Comparison of ENCODE assay signal across 8 mouse cellular contexts in genomic region chr10:22618842-22619241, GRCm38 (mm10). TPM values are rescaled to one million over a fixed set of nuclear protein-coding genes. Genes with fewer than 3 reads are reported as not detected.
A peak's percentile ranks its signal among the peaks of the same experiment; 100 is the strongest.
DNase-seq lines count a peak whose midpoint lies in the region; ATAC-seq lines count a peak whose summit lies in the region.

No protein-coding gene starts in this region.

- 72% methylated on average over 2 of the region's 2 CpGs for WGBS in embryonic facial prominence, embryonic 11.5 days
- 71% methylated on average over 2 of the region's 2 CpGs for WGBS in embryonic facial prominence, embryonic 10.5 days
- 75% methylated on average over 2 of the region's 2 CpGs for WGBS in midbrain, embryonic 15.5 days
- WGBS in midbrain, embryonic 16.5 days = 66% methylated on average over 2 of the region's 2 CpGs

- H3K9me3 ChIP-seq in embryonic facial prominence, embryonic 11.5 days (replicated peaks; ENCODE audit: control insufficient read depth, low read length) = no peaks in the 10 kb centered on the region
- H3K9me3 ChIP-seq in embryonic facial prominence, embryonic 10.5 days = peaks cover 7% of the 10 kb centered on the region
- no peaks in the 10 kb centered on the region for H3K9me3 ChIP-seq in midbrain, embryonic 15.5 days
- H3K9me3 ChIP-seq in midbrain, embryonic 16.5 days (replicated peaks; ENCODE audit: control insufficient read depth, low read length, poor library complexity, severe bottlenecking) = no peaks in the 10 kb centered on the region

- H3K4me2 ChIP-seq in embryonic facial prominence, embryonic 11.5 days (ENCODE audit: low read depth, low read length) = no peak overlapping the region
- no peak overlapping the region for H3K4me2 ChIP-seq in midbrain, embryonic 15.5 days
- H3K4me2 ChIP-seq in midbrain, embryonic 16.5 days (ENCODE audit: low read length) = no peak overlapping the region

- H3K27ac ChIP-seq in embryonic facial prominence, embryonic 11.5 days (replicated peaks; ENCODE audit: low read depth, low read length) = no peak overlapping the region
- H3K27ac ChIP-seq in embryonic facial prominence, embryonic 10.5 days (replicated peaks) = no peak overlapping the region
- H3K27ac ChIP-seq in midbrain, embryonic 15.5 days = no peak overlapping the region
- no peak overlapping the region for H3K27ac ChIP-seq in midbrain, embryonic 16.5 days (ENCODE audit: low read length)

- ATAC-seq in embryonic facial prominence, embryonic 11.5 days (replicated peaks; ENCODE audit: insufficient number of reproducible peaks, low FRiP score, low TSS enrichment, low read depth) = no peak
- ATAC-seq in midbrain, embryonic 15.5 days (replicated peaks) = 0 out of 2 replicates have a peak, but pooled peaks have one; percentile 42
- ATAC-seq in midbrain, embryonic 16.5 days = no peak
- ATAC-seq in erythroblast, adult 5-6 weeks (replicated peaks; ENCODE audit: low FRiP score, poor library complexity, severe bottlenecking) = no peak
- no peak for ATAC-seq in monocyte, adult 5-6 weeks (replicated peaks; ENCODE audit: insufficient number of reproducible peaks, low FRiP score, low TSS enrichment, poor library complexity, severe bottlenecking)

- no peak overlapping the region for H3K9ac ChIP-seq in embryonic facial prominence, embryonic 11.5 days (replicated peaks; ENCODE audit: low read length)
- H3K9ac ChIP-seq in midbrain, embryonic 15.5 days = no peak overlapping the region
- no peak overlapping the region for H3K9ac ChIP-seq in midbrain, embryonic 16.5 days (ENCODE audit: low read depth, low read length)

- peak; percentile 36 for DNase-seq in embryonic facial prominence, embryonic 11.5 days (ENCODE audit: low spot score)
- no peak for DNase-seq in embryonic facial prominence, embryonic 10.5 days (ENCODE audit: low spot score)
- DNase-seq in cerebellum, postnatal 10 days = peak; percentile 66 to 75
- DNase-seq in layer of hippocampus, adult 9-10 months (ENCODE audit: low spot score) = peak; percentile 21

- H3K4me1 ChIP-seq in embryonic facial prominence, embryonic 11.5 days (ENCODE audit: control insufficient read depth, insufficient read depth, low read length) = no peaks in the 10 kb centered on the region
- H3K4me1 ChIP-seq in embryonic facial prominence, embryonic 10.5 days = 0 out of 2 replicates have a peak, but pooled peaks cover 5% of the 10 kb centered on the region
- H3K4me1 ChIP-seq in midbrain, embryonic 15.5 days = 0 out of 2 replicates have a peak, but pooled peaks cover 2% of the 10 kb centered on the region
- H3K4me1 ChIP-seq in midbrain, embryonic 16.5 days (ENCODE audit: control insufficient read depth, insufficient read depth, low read length) = no peaks in the 10 kb centered on the region

- H3K36me3 ChIP-seq in embryonic facial prominence, embryonic 11.5 days (replicated peaks; ENCODE audit: control insufficient read depth, insufficient read depth, low read depth, low read length) = no peaks in the 10 kb centered on the region
- H3K36me3 ChIP-seq in embryonic facial prominence, embryonic 10.5 days (replicated peaks) = no peaks in the 10 kb centered on the region
- H3K36me3 ChIP-seq in midbrain, embryonic 15.5 days (replicated peaks) = no peaks in the 10 kb centered on the region
- H3K36me3 ChIP-seq in midbrain, embryonic 16.5 days (ENCODE audit: control insufficient read depth, insufficient read depth, low read length) = no peaks in the 10 kb centered on the region

- H3K4me3 ChIP-seq in embryonic facial prominence, embryonic 11.5 days (ENCODE audit: low read depth, low read length) = no peak overlapping the region
- no peak overlapping the region for H3K4me3 ChIP-seq in embryonic facial prominence, embryonic 10.5 days
- H3K4me3 ChIP-seq in midbrain, embryonic 15.5 days = no peak overlapping the region
- no peak overlapping the region for H3K4me3 ChIP-seq in midbrain, embryonic 16.5 days (ENCODE audit: low read depth, low read length)

- no peaks in the 10 kb centered on the region for H3K27me3 ChIP-seq in embryonic facial prominence, embryonic 11.5 days (ENCODE audit: control insufficient read depth, insufficient read depth, low read length)
- H3K27me3 ChIP-seq in embryonic facial prominence, embryonic 10.5 days (replicated peaks; ENCODE audit: low read depth, poor library complexity, severe bottlenecking) = no peaks in the 10 kb centered on the region
- H3K27me3 ChIP-seq in midbrain, embryonic 15.5 days (replicated peaks) = no peaks in the 10 kb centered on the region
- no peaks in the 10 kb centered on the region for H3K27me3 ChIP-seq in midbrain, embryonic 16.5 days (ENCODE audit: control insufficient read depth, insufficient read depth, low read depth, low read length)

RNA-seq across cellular contexts. Expression of gene Slc2a12, which starts 26.0 kb away (rescaled TPM):
- polyA plus RNA-seq in embryonic facial prominence, embryonic 11.5 days (2014; fragmentation: Nextera tagmentation; extraction: Ambion mirVana) = 1.6 and 2.1 TPM in 2 replicates
- polyA plus RNA-seq in embryonic facial prominence, embryonic 10.5 days (2016; fragmentation: Nextera tagmentation; extraction: Ambion mirVana) = 1.2 and 1.7 TPM in 2 replicates
- 6.0 and 6.2 TPM in 2 replicates for polyA plus RNA-seq in midbrain, embryonic 15.5 days (2015; fragmentation: Nextera tagmentation; extraction: Ambion mirVana)
- 4.7 and 5.3 TPM in 2 replicates for polyA plus RNA-seq in midbrain, embryonic 16.5 days (2015; fragmentation: Nextera tagmentation; extraction: Ambion mirVana)
- total RNA-seq in erythroblast, adult 5-6 weeks (2015; ENCODE audit: low replicate concordance) = not detected in 2 replicates
- not detected in 2 replicates for total RNA-seq in erythroblast, adult 5-6 weeks (2017; ENCODE audit: low replicate concordance)
- 0.11 to 0.76 TPM in 2 of 3 replicates, not detected in the other for total RNA-seq in monocyte, adult 5-6 weeks (2017)
